Mouse (Mus musculus) gastrocnemius, adult 2 months (tissue): ENCODE data around the gene Myo18b. TPM values are rescaled to one million over a fixed set of nuclear protein-coding genes. Genes with fewer than 3 reads are reported as not detected.

Experiments
- DNase-seq: peaks from one replicate; pipeline ENCODE4 v3.0.0; 2022
- H3K27ac ChIP-seq: fragments of 200-600 bp; 2 replicates; pipeline ENCODE4 v1.8.1; 2022; ENCODE audit warnings: mild to moderate bottlenecking
- H3K4me3 ChIP-seq: fragments of 200-600 bp; 2 replicates; pipeline ENCODE4 v1.8.1; 2022; ENCODE audit warnings: mild to moderate bottlenecking, moderate library complexity
- CTCF ChIP-seq: fragments of 200-600 bp; IDR thresholded peaks from 2 replicates; pipeline ENCODE4 v1.8.1; 2022; ENCODE audit warnings: antibody characterized with exemption, mild to moderate bottlenecking, moderate library complexity
- intact Hi-C: fragments of 180-260 bp; cut with DNase I; formaldehyde crosslinking; loops from one replicate; pipeline ENCODE4 v1.15.1; 2025
- total RNA-seq, 2 experiments: library from RNA; stranded (reverse); gene quantifications; 2 replicates each; pipeline ENCODE4 v1.2.3; 2021

Gene Myo18b
- total RNA-seq, 2 experiments from 2014 or later: 319 to 413 TPM

DNA sequence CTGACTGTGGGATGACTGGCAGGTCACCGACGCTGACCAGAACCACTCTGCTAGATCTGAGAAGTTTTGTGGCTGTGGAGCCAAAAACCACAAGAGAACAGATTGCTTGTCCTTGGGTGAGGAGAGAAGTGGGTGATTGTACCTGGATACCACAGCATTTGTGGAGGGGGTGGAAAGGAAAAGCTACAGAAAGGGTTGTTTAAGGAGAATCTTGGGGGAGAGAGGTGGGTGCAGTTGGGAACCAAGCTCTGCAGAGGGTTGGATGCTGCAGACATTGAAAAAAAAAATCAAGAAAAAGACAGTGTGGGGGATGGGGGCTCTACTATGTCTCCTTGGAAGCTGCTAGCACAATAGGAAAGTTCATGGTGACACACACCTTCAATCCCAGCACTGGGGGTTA is 188.7 kb downstream of the Myo18b start:
- TF ChIP-seq CTCF: no peak
- DNase-seq: no peak
- H3K4me3 ChIP-seq: no peak overlapping the region
- no peak overlapping the region for H3K27ac ChIP-seq
- intact Hi-C loops: no loop called here

GRCm38 (mm10) chr5:112700794-112701193 is 195.4 kb downstream of the Myo18b start:
- Histone ChIP-seq H3K27ac (no peak overlapping the region), H3K4me3 (no peak overlapping the region)
- no peak for DNase-seq
- TF ChIP-seq CTCF: no peak
- intact Hi-C loops: no loop called here

DNA sequence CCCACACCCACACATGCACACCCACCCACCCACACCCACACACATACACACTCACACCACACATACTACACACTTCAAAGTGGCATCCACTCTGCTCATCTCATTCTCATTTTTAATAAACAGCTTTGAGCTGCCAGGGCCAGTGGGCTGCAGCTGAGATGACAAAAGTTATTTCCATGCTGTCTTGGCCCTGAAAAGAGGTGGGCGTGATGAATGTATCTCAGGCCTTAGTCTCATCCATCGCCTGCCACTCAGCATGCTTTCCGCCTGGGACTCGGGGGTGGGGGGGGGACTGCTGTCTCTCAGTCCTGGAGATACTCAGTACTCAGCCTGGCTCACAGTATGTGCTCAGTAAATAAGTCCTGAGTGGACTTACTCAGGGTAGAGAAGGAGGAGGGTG is 199.5 kb downstream of the Myo18b start:
- no peak overlapping the region for H3K27ac ChIP-seq
- intact Hi-C loops: no loop called here
- H3K4me3 ChIP-seq: no peak overlapping the region
- no peak for DNase-seq
- TF ChIP-seq CTCF: no peak

- no peak for TF ChIP-seq CTCF
These were observed 200.9 kb downstream of the Myo18b start for GRCm38 (mm10) chr5:112695254-112695711.

GRCm38 (mm10) chr5:112693286-112693849 is 202.8 kb downstream of the Myo18b start:
- intact Hi-C loops: no loop called here
- H3K27ac ChIP-seq: no peak overlapping the region
- no peak for DNase-seq
- H3K4me3 ChIP-seq: no peak overlapping the region
- no peak for TF ChIP-seq CTCF

More at GRCm38 (mm10) chr5:112695254-112695711, 200.9 kb downstream of the Myo18b start:
- intact Hi-C loops: no loop called here
- no peak overlapping the region for H3K4me3 ChIP-seq
- H3K27ac ChIP-seq: no peak overlapping the region
- DNase-seq: no peak

DNA sequence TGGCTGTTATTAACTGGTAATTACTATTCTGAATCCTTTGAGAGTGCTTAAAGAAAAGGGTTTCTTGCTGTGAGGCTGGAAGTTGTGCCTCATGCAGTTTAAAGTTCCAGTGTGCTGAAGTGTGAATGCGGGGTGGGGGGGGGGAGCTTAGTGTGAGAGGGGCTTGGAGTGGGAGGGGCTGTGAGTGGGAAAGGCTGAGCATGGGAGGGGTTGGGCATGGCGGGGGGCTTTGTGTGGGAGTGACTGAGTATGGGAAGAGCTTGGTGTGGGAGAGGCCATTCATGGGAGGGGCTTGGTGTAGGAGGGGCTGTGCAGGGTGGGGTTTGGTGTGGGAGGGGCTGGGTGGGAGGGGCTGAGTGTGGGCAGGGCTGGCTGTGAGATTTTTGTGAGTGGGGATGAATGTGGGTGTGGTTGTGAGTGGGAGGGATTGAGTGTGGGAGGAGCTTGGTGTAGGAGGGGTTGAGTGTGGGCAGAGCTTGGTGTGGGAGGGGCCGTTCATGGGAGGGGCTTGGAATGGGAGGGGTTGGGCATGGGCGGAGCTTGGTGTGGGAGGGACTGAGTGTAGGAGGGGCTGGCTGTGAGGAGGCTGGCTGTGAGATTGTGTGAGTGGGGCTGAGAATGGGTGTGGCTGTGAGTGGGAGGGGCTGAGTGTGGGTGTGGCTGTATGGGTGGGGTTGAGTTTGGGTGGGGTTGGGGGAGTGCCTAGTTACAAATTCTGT is 208.9 kb downstream of the Myo18b start:
- TF ChIP-seq CTCF: no peak
- H3K4me3 ChIP-seq: no peak overlapping the region
- intact Hi-C loops: no loop called here
- DNase-seq: peak; percentile 57
- H3K27ac ChIP-seq: no peak overlapping the region

DNA sequence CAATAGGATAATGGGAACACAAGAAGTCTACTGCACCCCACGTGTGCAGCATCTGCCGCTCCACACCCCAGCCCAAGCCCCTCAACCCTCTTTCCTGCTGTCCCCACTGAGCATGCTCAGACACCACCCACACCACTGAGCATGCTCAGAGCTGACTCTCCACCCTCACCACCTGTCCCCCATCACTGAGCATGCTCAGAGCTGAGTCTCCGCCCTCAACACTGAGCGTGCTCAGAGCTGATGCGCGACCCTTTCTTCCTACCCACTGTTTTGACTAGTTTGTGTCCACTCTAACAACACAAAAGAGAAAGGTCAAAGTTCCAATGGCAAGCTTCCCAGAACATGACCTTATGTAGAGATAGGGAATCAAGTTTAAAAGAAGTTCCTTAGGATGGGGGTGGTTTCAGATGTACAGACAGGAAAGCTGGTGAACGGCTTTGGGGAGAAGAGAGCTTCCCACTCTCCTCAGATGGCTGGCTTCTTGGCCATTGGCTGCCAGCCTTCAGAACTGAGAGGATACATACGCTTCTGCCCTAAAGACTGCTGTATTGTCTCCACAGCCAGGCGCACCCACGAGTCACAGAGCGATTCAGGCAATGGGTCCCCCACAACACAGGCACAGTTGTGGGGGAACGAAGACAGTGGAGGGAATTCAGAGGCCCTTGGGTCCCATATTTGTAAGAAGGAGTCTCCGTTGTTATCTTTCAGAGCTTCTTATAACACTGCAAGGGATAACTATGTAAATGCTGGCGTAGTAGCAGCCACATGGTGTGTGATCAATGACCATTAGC is 209.7 kb downstream of the Myo18b start:
- no peak for DNase-seq
- no peak for TF ChIP-seq CTCF
- H3K27ac ChIP-seq: no peak overlapping the region
- no peak overlapping the region for H3K4me3 ChIP-seq
- intact Hi-C loops: no loop called here

DNA sequence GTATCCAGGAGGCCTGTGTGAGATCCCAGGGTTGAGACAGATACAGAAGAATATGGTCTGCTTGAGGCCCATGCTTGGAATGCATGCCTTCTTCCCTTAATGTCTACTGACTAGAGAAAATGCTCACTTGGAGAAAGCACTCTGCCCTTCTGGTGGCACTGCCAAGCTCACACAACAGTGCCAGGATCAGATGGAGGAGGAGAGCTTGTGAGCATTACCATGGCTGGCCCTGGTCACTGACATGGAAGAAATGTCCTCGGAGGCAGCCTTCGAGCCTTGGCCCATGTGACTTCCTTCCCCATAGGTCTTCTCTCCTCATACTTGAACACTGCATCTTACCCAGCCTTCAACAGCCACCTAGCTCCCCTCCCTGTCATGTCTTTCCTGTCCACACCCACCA is 216.9 kb downstream of the Myo18b start:
- no peak for TF ChIP-seq CTCF
- no peak for DNase-seq
- intact Hi-C loops: no loop called here
- Histone ChIP-seq H3K27ac (no peak overlapping the region), H3K4me3 (no peak overlapping the region)

DNA sequence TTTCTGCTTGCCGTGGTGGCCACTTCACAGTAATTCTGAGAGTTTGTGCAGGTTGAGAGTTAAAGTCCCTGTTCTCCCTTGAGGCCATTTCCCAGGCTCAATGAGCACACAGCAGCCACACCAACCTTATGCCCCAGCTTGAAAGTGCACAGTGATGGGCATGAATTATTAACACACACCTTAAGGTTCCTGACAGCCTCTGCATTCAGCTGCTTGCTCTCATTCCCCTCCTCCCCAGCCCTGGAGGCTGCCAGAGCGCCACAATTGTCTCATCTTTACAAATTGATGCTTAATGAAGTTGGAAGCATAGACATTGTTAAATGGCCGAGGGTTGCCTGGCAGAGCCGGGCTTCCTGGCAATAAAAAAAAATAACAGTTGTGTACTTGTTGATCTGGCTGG is 218.0 kb downstream of the Myo18b start:
- Histone ChIP-seq H3K4me3 (no peak overlapping the region), H3K27ac (no peak overlapping the region)
- DNase-seq: no peak
- intact Hi-C loops: no loop called here
- TF ChIP-seq CTCF: no peak

DNA sequence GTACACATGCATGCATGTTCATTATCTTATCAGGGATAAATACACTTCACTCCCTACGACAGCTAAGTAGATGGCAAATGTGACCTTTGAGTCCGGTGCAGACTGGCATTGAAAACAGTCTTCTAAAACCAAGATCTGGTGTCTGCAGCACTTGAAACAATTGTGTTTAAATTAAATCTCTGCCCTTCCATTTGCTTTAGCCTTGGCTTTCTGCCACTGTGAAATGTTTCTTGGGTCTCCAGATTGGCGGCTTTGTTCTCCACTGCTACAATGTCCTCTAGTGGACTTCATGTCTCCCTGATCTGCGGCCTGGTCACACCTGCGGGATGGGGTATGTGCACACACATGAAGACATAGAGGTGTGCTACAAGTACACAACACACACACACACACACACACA is 221.4 kb downstream of the Myo18b start:
- TF ChIP-seq CTCF: no peak
- no peak for DNase-seq
- Histone ChIP-seq H3K4me3 (no peak overlapping the region), H3K27ac (no peak overlapping the region)
- intact Hi-C loops: no loop called here

DNA sequence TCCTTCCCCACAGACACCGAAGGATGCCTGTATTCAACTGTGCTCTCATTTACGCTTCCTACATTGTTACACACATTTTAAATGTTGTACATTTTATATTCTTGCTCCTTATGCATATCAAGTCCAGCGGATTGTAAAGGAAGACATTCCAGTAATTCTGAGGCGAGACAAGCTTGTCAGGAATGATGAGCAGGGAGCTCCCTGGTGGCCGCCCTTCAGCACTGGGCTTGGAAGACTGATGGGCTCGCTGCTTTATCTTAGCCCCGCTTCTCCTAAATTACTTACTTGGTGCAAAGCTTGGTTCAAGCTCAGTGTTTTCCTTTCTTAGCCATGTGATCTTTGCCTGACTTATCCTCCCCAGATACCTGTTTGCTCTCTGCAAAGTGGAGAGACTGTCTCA is 223.7 kb downstream of the Myo18b start:
- Histone ChIP-seq H3K4me3 (no peak overlapping the region), H3K27ac (no peak overlapping the region)
- no peak for TF ChIP-seq CTCF
- DNase-seq: no peak
- intact Hi-C loops: no loop called here

- no peak for TF ChIP-seq CTCF
- intact Hi-C loops: no loop called here
- Histone ChIP-seq H3K27ac (no peak overlapping the region), H3K4me3 (no peak overlapping the region)
- no peak for DNase-seq
These were observed 224.2 kb downstream of the Myo18b start for GRCm38 (mm10) chr5:112671961-112672360.

- DNase-seq: no peak
- H3K27ac ChIP-seq: no peak overlapping the region
- TF ChIP-seq CTCF: no peak
- intact Hi-C loops: no loop called here
- no peak overlapping the region for H3K4me3 ChIP-seq
These were observed 229.0 kb downstream of the Myo18b start for GRCm38 (mm10) chr5:112667153-112667552.
